In genomic region chr2:155961862-155962261, GRCm38 (mm10) we compare ENCODE assay signal across 22 mouse cellular contexts. TPM values are rescaled to one million over a fixed set of nuclear protein-coding genes. Genes with fewer than 3 reads are reported as not detected.
"Had no signal": no experiment of that assay in that cellular context is flagged by ENCODE, and none has a peak within 500 bp of the region (broad histone marks: within the 10 kb centered on the region; RNA-seq: fewer than 3 reads in every experiment).

No protein-coding gene starts in this region.

- H3K27ac ChIP-seq: kidney, embryonic 15.5 days; limb, embryonic 13.5 days; liver, embryonic 15.5 days; midbrain, embryonic 10.5 days; midbrain, embryonic 15.5 days; neural tube, embryonic 12.5 days; stomach, postnatal 0 days had no signal

- H3K9me3 ChIP-seq: kidney, embryonic 15.5 days; limb, embryonic 13.5 days; liver, embryonic 15.5 days; midbrain, embryonic 10.5 days; midbrain, embryonic 15.5 days; neural tube, embryonic 12.5 days had no signal

- H3K4me3 ChIP-seq: kidney, embryonic 15.5 days; limb, embryonic 13.5 days; liver, embryonic 15.5 days; midbrain, embryonic 10.5 days; midbrain, embryonic 15.5 days; neural tube, embryonic 12.5 days had no signal

- H3K27me3 ChIP-seq: kidney, embryonic 15.5 days; limb, embryonic 13.5 days; liver, embryonic 15.5 days; midbrain, embryonic 15.5 days; neural tube, embryonic 12.5 days had no signal

- ATAC-seq: midbrain, embryonic 15.5 days had no signal

- H3K4me2 ChIP-seq: kidney, embryonic 15.5 days; limb, embryonic 13.5 days; liver, embryonic 15.5 days; lung, embryonic 14.5 days; midbrain, embryonic 15.5 days; neural tube, embryonic 12.5 days had no signal

- DNase-seq: kidney, adult 2 months; kidney, postnatal 14 days; lung, embryonic 14.5 days; lung, postnatal 10 days; lung, postnatal 4 days; thymus, adult 18-20 months; thymus, postnatal 14 days had no signal

- H3K9ac ChIP-seq: kidney, embryonic 15.5 days; limb, embryonic 13.5 days; liver, embryonic 15.5 days; lung, embryonic 14.5 days; midbrain, embryonic 15.5 days; neural tube, embryonic 12.5 days had no signal

RNA-seq across cellular contexts. Expression of gene Gdf5, which starts 16.7 kb away (rescaled TPM):
- total RNA-seq: liver, adult 2 months; megakaryocyte, adult 5-6 weeks; neutrophil, adult 5-6 weeks had no signal
- polyA plus RNA-seq: liver, adult 2 months; liver, embryonic 15.5 days had no signal

RNA-seq across cellular contexts. Expression of gene Gm15557, which starts 21.3 kb away (rescaled TPM):
- total RNA-seq: layer of hippocampus, adult 8-10 months; layer of hippocampus, postnatal 14 days; left cerebral cortex, adult 18-20 months; left cerebral cortex, postnatal 10 days; liver, adult 2 months; megakaryocyte, adult 5-6 weeks; neutrophil, adult 5-6 weeks had no signal
- polyA plus RNA-seq: kidney, adult 2 months; kidney, embryonic 15.5 days; large intestine, adult 2 months; liver, adult 2 months; liver, embryonic 15.5 days; lung, embryonic 14.5 days; midbrain, embryonic 15.5 days; neural tube, embryonic 12.5 days; stomach, postnatal 0 days had no signal
